Mouse (Mus musculus): ENCODE data around the gene Gm44965.

GRCm38 (mm10) chr6:48594043-48594738 is 450 bp downstream of the Gm44965 start:
- TF ChIP-seq EP300 (IDR thresholded peaks at IDR 0.05; ENCODE audit: low read depth) (no peak), CTCF (IDR thresholded peaks at IDR 0.05; ENCODE audit: low read depth) (no peak)
